Mouse (Mus musculus) testis, postnatal 14 days (tissue): Measurements from ENCODE around the gene Rpl18.

Source experiments
- DNase-seq: peaks from one replicate; pipeline ENCODE4 v3.0.0; 2021; ENCODE audit warnings: low spot score

Rpl18 gene

GRCm38 (mm10) chr7:45713881-45714520 lies 1.3 kb upstream of the Rpl18 start:
- no peak for DNase-seq

GRCm38 (mm10) chr7:45714630-45715089 lies 597 bp upstream of the Rpl18 start:
- DNase-seq: no peak

- DNase-seq: no peak
Observed at GRCm38 (mm10) chr7:45715741-45716459, 643 bp downstream of the Rpl18 start.

GRCm38 (mm10) chr7:45716460-45716857 lies 1.2 kb downstream of the Rpl18 start:
- no peak for DNase-seq

GRCm38 (mm10) chr7:45716952-45717917 lies 2.0 kb downstream of the Rpl18 start:
- DNase-seq: no peak

- DNase-seq: peak; percentile 98
Observed at GRCm38 (mm10) chr7:45717918-45718297, 2.7 kb downstream of the Rpl18 start, which contains the start of gene Sphk2. TSS of gene Sphk2 (minus strand) at chr7:45718002.

GRCm38 (mm10) chr7:45718331-45718730 lies 3.1 kb downstream of the Rpl18 start:
- DNase-seq: peak; percentile 22

- no peak for DNase-seq
Observed at GRCm38 (mm10) chr7:45719180-45719579, 3.9 kb downstream of the Rpl18 start.

- DNase-seq: peak; percentile 9
Observed at GRCm38 (mm10) chr7:45719738-45720412, 4.6 kb downstream of the Rpl18 start.

- DNase-seq: peak; percentile 22
Observed at GRCm38 (mm10) chr7:45720413-45721233, 5.4 kb downstream of the Rpl18 start, which contains the start of gene Fam83e. TSS of gene Fam83e (plus strand) at chr7:45721212.

GRCm38 (mm10) chr7:45721234-45721571 lies 5.9 kb downstream of the Rpl18 start:
- DNase-seq: no peak

GRCm38 (mm10) chr7:45721642-45722347 lies 6.5 kb downstream of the Rpl18 start:
- DNase-seq: peak; percentile 4

- DNase-seq: peak; percentile 11
Observed at GRCm38 (mm10) chr7:45722348-45722713, 7.1 kb downstream of the Rpl18 start.

GRCm38 (mm10) chr7:45723301-45723700 lies 8.0 kb downstream of the Rpl18 start:
- no peak for DNase-seq

GRCm38 (mm10) chr7:45723781-45724180 lies 8.5 kb downstream of the Rpl18 start:
- DNase-seq: no peak

GRCm38 (mm10) chr7:45725151-45725550 lies 9.9 kb downstream of the Rpl18 start:
- no peak for DNase-seq

GRCm38 (mm10) chr7:45725713-45726112 lies 10.5 kb downstream of the Rpl18 start, which contains the start of gene Spaca4:
TSS of gene Spaca4 (minus strand) at chr7:45725813.
- DNase-seq: no peak

GRCm38 (mm10) chr7:45726419-45726818 lies 11.2 kb downstream of the Rpl18 start:
- DNase-seq: no peak

- no peak for DNase-seq
Observed at GRCm38 (mm10) chr7:45727625-45728024, 12.4 kb downstream of the Rpl18 start.

- DNase-seq: no peak
Observed at GRCm38 (mm10) chr7:45730727-45731431, 15.6 kb downstream of the Rpl18 start.
